Mouse (Mus musculus) embryonic facial prominence, embryonic 12.5 days (tissue): ENCODE measurements around the gene Siglecg. TPM values are rescaled to one million over a fixed set of nuclear protein-coding genes. Genes with fewer than 3 reads are reported as not detected.
"Not testable (repeated sequence)": the region's sequence is repeated elsewhere in the genome, so short reads cannot be mapped to it uniquely, and the experiment has no call there.

Source experiments
- ATAC-seq: fragments of 200-750 bp; cut with Nextera tagmentation; 2 replicates; pipeline ENCODE4 v1.8.0; 2017; ENCODE audit not compliant: insufficient number of reproducible peaks, insufficient read depth, low FRiP score, low TSS enrichment
- H3K27ac ChIP-seq: fragments of 300-500 bp; sonication (generic); 2 replicates; pipeline ENCODE4 v1.5.1; 2016; ENCODE audit warnings: mild to moderate bottlenecking
- H3K27me3 ChIP-seq: fragments of 300-500 bp; sonication (generic); 2 replicates; pipeline ENCODE4 v1.6.1; 2016; ENCODE audit warnings: mild to moderate bottlenecking, moderate library complexity
- H3K36me3 ChIP-seq: fragments of 300-500 bp; sonication (generic); 2 replicates; pipeline ENCODE4 v1.6.1; 2016; ENCODE audit warnings: mild to moderate bottlenecking
- H3K4me1 ChIP-seq: fragments of 300-500 bp; sonication (generic); 2 replicates; pipeline ENCODE4 v1.6.1; 2016
- H3K4me2 ChIP-seq: fragments of 300-500 bp; sonication (generic); replicated peaks from 2 replicates; pipeline ENCODE4 v1.6.1; 2016; ENCODE audit warnings: mild to moderate bottlenecking, moderate library complexity
- H3K4me3 ChIP-seq: fragments of 300-500 bp; sonication (generic); 2 replicates; pipeline ENCODE4 v1.5.1; 2016; ENCODE audit warnings: mild to moderate bottlenecking
- H3K9ac ChIP-seq: fragments of 300-500 bp; sonication (generic); 2 replicates; pipeline ENCODE4 v1.6.1; 2016; ENCODE audit warnings: mild to moderate bottlenecking, moderate library complexity
- H3K9me3 ChIP-seq: fragments of 300-500 bp; sonication (generic); 2 replicates; pipeline ENCODE4 v1.6.1; 2016; ENCODE audit warnings: mild to moderate bottlenecking, moderate library complexity
- WGBS: fragments of 180-500 bp; shearing (Covaris S2); methylation state at CpG from one replicate; pipeline ENCODE4 v1.1.7; 2016; 5-methylcytosine and 5-hydroxymethylcytosine counted together
- polyA plus RNA-seq: library from polyadenylated mRNA; unstranded; fragments of >200 nt; fragmentation: Nextera tagmentation; extraction: Ambion mirVana; gene quantifications from 2 replicates; pipeline ENCODE4 v1.2.1, GENCODE M21; 2016

The Siglecg gene
- polyA plus RNA-seq = 0.04 and 0.09 TPM in 2 replicates

DNA sequence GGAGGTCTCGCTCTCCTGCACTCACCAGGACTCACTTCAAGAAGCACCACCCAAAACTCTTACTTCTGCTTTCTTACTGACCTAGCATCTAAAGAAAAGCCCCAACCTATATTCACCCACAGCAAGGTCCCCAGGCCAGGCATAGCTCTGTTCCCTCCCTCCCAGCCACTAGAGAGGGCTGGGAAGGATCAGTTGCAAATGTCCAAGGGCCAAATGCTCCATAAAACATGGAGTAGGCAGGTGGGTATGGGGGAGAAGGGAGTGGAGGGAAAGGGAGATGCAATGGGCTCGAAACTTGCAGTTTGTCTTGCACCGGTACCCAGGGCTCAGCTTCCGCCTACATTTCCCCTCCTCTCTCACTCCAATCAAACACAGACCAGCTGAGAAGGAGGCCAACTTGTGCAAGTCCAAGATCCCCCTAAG lies at the start of gene Siglecg:
TSS of gene Siglecg (plus strand) at position 74 of the 423 bp plus-strand sequence.
- H3K27ac ChIP-seq = no peak within 1 kb of the TSS
- H3K4me1 ChIP-seq = no peaks in the 10 kb centered on the region
- H3K36me3 ChIP-seq = no peaks in the 10 kb centered on the region
- no peaks in the 10 kb centered on the region for H3K27me3 ChIP-seq
- ATAC-seq = no peak
- H3K4me2 ChIP-seq = no peak within 1 kb of the TSS
- 81% methylated on average over 4 of the region's 4 CpGs for WGBS
- no peak within 1 kb of the TSS for H3K4me3 ChIP-seq
- H3K9me3 ChIP-seq = no peaks in the 10 kb centered on the region
- no peak within 1 kb of the TSS for H3K9ac ChIP-seq

- H3K4me2 ChIP-seq = no peak overlapping the region
- WGBS = 85% methylated on average over 3 of the region's 3 CpGs
- no peaks in the 10 kb centered on the region for H3K27me3 ChIP-seq
- H3K4me1 ChIP-seq = no peaks in the 10 kb centered on the region; the same call in 1 of the 2 replicates
- no peak overlapping the region for H3K4me3 ChIP-seq
- H3K27ac ChIP-seq = no peak overlapping the region
- no peak overlapping the region for H3K9ac ChIP-seq
- no peaks in the 10 kb centered on the region for H3K36me3 ChIP-seq
- no peak for ATAC-seq
- no peaks in the 10 kb centered on the region for H3K9me3 ChIP-seq
Observed at GRCm38 (mm10) chr7:43358556-43358955, 49.4 kb upstream of the Siglecg start.

DNA sequence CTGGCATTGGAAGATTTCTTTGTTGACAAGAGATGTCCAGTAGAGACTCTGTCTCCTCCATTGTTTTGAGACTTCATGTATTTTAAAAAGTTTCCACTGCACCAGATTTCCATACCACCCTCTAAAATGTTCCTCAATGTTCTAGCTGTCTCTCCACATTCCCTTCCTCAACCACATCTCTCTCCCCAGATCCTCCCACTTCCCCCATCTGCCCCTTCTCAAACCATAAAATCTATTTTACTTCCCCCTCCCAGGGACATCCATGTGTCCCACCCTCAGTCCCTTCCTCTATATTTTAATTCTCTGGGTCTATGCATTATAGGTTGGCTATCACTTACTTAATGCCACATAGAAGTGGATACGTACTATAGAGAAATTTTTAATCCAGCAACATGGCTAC lies 46.6 kb upstream of the Siglecg start:
- Histone ChIP-seq H3K4me1 (no peaks in the 10 kb centered on the region), H3K4me3 (no peak overlapping the region), H3K27ac (no peak overlapping the region), H3K36me3 (no peaks in the 10 kb centered on the region), H3K9ac (no peak overlapping the region), H3K9me3 (no peaks in the 10 kb centered on the region), H3K4me2 (no peak overlapping the region), H3K27me3 (no peaks in the 10 kb centered on the region)
- no peak for ATAC-seq
- 90% methylated on average over 1 of the region's 1 CpGs for WGBS

GRCm38 (mm10) chr7:43362021-43362420 lies 46.0 kb upstream of the Siglecg start:
- Histone ChIP-seq H3K4me2 (no peak overlapping the region), H3K4me3 (no peak overlapping the region), H3K36me3 (no peaks in the 10 kb centered on the region), H3K9me3 (no peaks in the 10 kb centered on the region), H3K27ac (no peak overlapping the region), H3K4me1 (no peaks in the 10 kb centered on the region), H3K9ac (no peak overlapping the region), H3K27me3 (no peaks in the 10 kb centered on the region)
- no peak for ATAC-seq
- WGBS = 65% methylated on average over 4 of the region's 4 CpGs

DNA sequence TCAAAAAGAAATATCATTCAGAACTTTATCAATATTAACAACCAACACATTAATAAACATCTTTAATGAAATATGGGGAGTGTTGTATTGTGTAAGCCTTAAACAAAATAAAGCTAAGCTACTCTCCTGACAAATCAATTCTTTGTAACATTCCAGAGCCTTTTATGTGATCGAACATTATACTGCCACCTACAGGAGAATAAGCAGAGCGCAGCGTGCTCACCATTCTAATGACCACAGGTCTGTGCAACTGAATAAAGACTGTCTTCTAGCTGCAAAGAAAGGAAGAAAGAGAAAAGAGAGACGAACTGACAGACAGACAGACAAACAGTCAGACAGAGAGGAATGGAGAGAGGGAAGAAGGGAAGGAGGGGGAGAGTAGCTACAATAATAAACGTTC lies 29.8 kb upstream of the Siglecg start:
- H3K9me3 ChIP-seq = no peaks in the 10 kb centered on the region
- no peaks in the 10 kb centered on the region for H3K36me3 ChIP-seq
- 13% methylated on average over 5 of the region's 5 CpGs for WGBS
- no peak overlapping the region for H3K4me3 ChIP-seq
- H3K27me3 ChIP-seq = no peaks in the 10 kb centered on the region
- no peak overlapping the region for H3K27ac ChIP-seq
- ATAC-seq = no peak
- no peaks in the 10 kb centered on the region for H3K4me1 ChIP-seq
- no peak overlapping the region for H3K4me2 ChIP-seq
- no peak overlapping the region for H3K9ac ChIP-seq

GRCm38 (mm10) chr7:43392349-43393121 lies 15.5 kb upstream of the Siglecg start:
- no peak for ATAC-seq
- H3K4me2 ChIP-seq = no peak overlapping the region
- H3K27me3 ChIP-seq = no peaks in the 10 kb centered on the region
- H3K4me1 ChIP-seq = no peaks in the 10 kb centered on the region
- WGBS = 82% methylated on average over 8 of the region's 8 CpGs
- H3K4me3 ChIP-seq = no peak overlapping the region
- H3K9ac ChIP-seq = no peak overlapping the region
- no peak overlapping the region for H3K27ac ChIP-seq
- H3K36me3 ChIP-seq = no peaks in the 10 kb centered on the region
- H3K9me3 ChIP-seq = no peaks in the 10 kb centered on the region

GRCm38 (mm10) chr7:43399501-43399900 lies 8.5 kb upstream of the Siglecg start:
- Histone ChIP-seq H3K4me3 (no peak overlapping the region), H3K4me1 (no peaks in the 10 kb centered on the region), H3K27ac (no peak overlapping the region), H3K9me3 (no peaks in the 10 kb centered on the region), H3K36me3 (no peaks in the 10 kb centered on the region), H3K27me3 (no peaks in the 10 kb centered on the region), H3K4me2 (no peak overlapping the region), H3K9ac (no peak overlapping the region)
- 77% methylated on average over 2 of the region's 2 CpGs for WGBS
- ATAC-seq = no peak

- 48% methylated on average over 2 of the region's 2 CpGs for WGBS
- ATAC-seq = no peak
Observed at GRCm38 (mm10) chr7:43402718-43403117, 5.3 kb upstream of the Siglecg start.

DNA sequence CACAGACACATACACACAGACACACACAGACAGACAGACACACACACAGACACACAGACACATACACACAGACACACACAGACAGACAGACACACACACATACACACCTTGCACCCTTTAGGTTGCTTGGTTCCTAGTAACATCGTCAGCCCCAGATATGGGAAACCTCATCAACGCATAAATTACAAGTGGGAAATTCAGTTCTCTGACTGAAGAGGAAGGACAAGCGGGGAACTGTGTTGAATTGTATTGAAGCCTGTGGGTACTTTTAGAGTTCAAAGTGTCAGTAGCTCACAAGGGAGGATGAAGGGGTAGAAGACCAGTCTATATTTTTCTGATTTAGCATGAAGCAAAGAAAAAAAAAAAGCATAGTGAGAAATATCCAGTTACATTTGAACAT lies 431 bp upstream of the Siglecg start:
- Histone ChIP-seq H3K4me3 (no peak overlapping the region), H3K36me3 (no peaks in the 10 kb centered on the region), H3K9ac (no peak overlapping the region), H3K9me3 (no peaks in the 10 kb centered on the region), H3K4me2 (no peak overlapping the region), H3K27ac (no peak overlapping the region), H3K27me3 (no peaks in the 10 kb centered on the region), H3K4me1 (no peaks in the 10 kb centered on the region)
- no peak for ATAC-seq
- 84% methylated on average over 3 of the region's 3 CpGs for WGBS

More at GRCm38 (mm10) chr7:43402718-43403117, 5.3 kb upstream of the Siglecg start:
- H3K27me3 ChIP-seq = no peaks in the 10 kb centered on the region
- no peaks in the 10 kb centered on the region for H3K4me1 ChIP-seq
- H3K4me2 ChIP-seq = no peak overlapping the region
- H3K4me3 ChIP-seq = no peak overlapping the region
- H3K36me3 ChIP-seq = no peaks in the 10 kb centered on the region
- no peak overlapping the region for H3K9ac ChIP-seq
- H3K27ac ChIP-seq = no peak overlapping the region
- H3K9me3 ChIP-seq = no peaks in the 10 kb centered on the region

DNA sequence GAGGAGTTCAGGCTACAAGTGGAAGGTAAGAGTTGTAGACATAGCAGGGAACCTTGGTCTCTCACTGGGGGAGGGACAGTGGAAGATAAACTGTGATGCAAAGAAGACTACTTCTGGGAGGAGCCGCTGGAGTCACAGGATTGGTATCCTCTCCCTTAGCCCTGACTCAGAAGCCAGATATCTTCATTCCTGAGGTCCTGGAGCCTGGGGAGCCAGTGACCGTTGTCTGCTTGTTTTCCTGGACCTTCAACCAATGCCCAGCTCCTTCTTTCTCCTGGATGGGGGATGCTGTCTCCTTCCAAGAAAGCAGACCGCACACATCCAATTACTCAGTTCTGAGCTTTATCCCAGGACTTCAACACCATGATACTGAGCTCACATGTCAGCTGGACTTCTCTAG lies 1.1 kb downstream of the Siglecg start:
- Histone ChIP-seq H3K4me2 (no peak overlapping the region), H3K4me1 (no peaks in the 10 kb centered on the region), H3K4me3 (no peak overlapping the region), H3K36me3 (no peaks in the 10 kb centered on the region), H3K27me3 (no peaks in the 10 kb centered on the region), H3K27ac (no peak overlapping the region), H3K9me3 (no peaks in the 10 kb centered on the region), H3K9ac (no peak overlapping the region)
- 79% methylated on average over 3 of the region's 3 CpGs for WGBS
- ATAC-seq = no peak

DNA sequence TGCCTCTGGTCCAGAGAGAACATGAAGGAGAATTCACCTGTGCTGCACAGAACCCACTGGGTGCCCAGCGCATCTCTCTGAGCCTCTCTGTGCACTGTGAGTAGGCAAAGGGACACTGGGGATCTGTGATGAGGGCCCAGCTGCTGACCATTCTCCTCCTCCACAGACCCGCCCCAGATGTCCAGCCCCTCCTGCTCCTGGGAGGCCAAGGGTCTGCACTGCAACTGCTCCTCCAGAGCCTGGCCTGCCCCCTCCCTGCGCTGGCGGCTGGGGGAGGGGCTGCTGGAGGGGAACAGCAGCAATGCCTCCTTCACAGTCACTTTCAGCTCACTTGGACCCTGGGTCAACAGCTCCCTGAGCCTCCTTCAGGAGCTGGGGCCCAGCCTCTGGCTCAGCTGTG lies 3.7 kb downstream of the Siglecg start:
- WGBS = 27% methylated on average over 4 of the region's 4 CpGs
- not testable (repeated sequence) for ATAC-seq, H3K4me2 ChIP-seq, H3K4me1 ChIP-seq, H3K36me3 ChIP-seq, H3K9ac ChIP-seq, H3K27ac ChIP-seq, H3K27me3 ChIP-seq, H3K4me3 ChIP-seq, H3K9me3 ChIP-seq

DNA sequence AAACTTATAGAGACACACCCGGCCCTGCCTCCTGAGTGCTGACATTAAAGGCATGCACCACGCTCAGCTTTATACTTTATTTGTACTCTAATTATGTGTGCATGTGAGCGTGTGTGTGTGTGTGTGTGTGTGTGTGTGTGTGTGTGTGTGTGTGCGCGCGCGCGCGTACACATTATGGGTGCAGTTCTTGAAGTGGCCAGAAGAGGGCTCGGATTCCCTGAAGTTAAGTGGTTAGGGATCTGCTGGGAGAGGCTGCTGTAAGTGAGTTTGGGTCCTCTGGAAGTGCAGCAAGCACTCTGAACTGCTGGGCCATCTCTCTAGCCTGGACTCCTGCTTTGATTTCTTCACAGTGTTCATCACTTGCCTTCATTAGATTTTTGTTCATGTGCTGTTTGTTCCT lies 9.3 kb downstream of the Siglecg start:
- H3K9ac ChIP-seq = no peak overlapping the region
- H3K36me3 ChIP-seq = no peaks in the 10 kb centered on the region
- no peak overlapping the region for H3K4me2 ChIP-seq
- H3K4me1 ChIP-seq = no peaks in the 10 kb centered on the region
- WGBS = 91% methylated on average over 10 of the region's 10 CpGs
- H3K27me3 ChIP-seq = no peaks in the 10 kb centered on the region
- no peak overlapping the region for H3K27ac ChIP-seq
- H3K4me3 ChIP-seq = no peak overlapping the region
- H3K9me3 ChIP-seq = peaks cover 5% of the 10 kb centered on the region
- no peak for ATAC-seq
